Mouse (Mus musculus) cerebral cortex, adult 2 months (tissue): ENCODE results near the gene Mex3d.

Source experiments
- WGBS: fragments of 180-500 bp; shearing (Covaris S2); methylation state at CpG from one replicate; pipeline ENCODE4 v1.1.7; 2018; 5-methylcytosine and 5-hydroxymethylcytosine counted together

Gene Mex3d

DNA sequence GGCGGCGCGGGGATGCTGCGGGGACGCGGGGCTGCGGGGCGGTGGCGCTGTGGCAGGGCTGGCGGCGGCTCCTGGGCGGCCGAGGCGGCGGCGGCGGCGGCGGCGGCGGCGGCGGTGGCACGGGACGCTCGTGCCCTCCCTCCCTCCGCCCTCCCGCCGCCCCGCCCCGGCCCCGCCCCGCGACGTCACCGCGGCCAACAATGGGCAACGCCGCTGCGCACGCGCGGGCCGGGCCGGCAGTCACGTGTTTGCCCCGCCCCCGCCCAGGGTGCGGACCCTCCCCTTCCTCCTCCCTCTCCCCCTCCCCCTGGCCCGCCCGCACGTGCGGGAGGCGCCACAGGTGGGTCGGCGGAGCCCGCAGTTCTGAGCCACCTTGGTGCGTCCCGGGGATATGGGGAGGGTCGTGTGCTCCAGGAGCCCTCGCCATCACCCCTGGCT lies at the start of gene Mex3d:
TSS of gene Mex3d (minus strand) at position 138 of the 438 bp plus-strand sequence.
- 12% methylated on average over 49 of the region's 61 CpGs for WGBS

DNA sequence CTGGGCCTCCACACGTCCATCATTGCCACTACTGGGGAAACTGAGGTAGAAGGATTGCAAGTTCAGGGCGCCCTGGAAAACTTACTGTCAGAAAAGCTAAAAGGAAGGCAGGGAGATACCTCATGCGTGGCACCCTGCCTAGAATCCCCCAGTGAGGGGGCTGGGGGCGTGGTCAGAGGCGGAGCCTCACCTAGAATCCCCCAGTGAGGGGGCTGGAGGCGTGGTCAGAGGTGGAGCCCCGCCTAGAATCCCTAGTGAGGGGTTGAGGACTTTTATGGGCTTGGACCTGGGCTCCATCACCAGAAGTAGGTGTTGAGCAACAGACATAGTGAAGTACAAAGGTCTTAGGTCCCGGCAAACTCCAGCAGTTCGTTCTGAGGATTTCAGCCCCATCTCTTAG lies 48.8 kb upstream of the Mex3d start:
- WGBS: 20% methylated on average over 9 of the region's 9 CpGs

DNA sequence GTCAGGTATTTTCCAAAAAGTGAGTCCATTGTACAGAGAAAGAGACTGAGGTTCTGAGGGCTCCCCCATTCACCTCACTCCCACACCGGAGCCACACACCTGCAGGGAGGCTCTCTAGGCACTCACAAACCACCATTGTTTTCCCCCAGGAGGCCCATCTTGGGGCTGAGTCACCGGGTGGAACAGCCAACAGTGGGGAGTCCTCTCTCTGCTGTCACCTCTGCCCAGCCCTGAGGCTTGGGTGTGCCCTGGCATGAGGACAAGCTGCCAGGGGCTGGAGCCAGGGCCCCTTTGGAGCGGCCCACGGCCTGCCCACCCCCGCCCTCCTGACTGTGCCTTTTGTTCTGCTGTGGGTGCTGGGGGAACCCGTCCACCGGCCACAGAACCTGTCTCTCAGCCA lies 48.3 kb upstream of the Mex3d start:
- 32% methylated on average over 7 of the region's 7 CpGs for WGBS

- WGBS: 85% methylated on average over 3 of the region's 3 CpGs
Measured at GRCm38 (mm10) chr10:80434823-80435222, 47.4 kb upstream of the Mex3d start.

GRCm38 (mm10) chr10:80434233-80434592 lies 46.8 kb upstream of the Mex3d start:
- WGBS: 10% methylated on average over 8 of the region's 8 CpGs

DNA sequence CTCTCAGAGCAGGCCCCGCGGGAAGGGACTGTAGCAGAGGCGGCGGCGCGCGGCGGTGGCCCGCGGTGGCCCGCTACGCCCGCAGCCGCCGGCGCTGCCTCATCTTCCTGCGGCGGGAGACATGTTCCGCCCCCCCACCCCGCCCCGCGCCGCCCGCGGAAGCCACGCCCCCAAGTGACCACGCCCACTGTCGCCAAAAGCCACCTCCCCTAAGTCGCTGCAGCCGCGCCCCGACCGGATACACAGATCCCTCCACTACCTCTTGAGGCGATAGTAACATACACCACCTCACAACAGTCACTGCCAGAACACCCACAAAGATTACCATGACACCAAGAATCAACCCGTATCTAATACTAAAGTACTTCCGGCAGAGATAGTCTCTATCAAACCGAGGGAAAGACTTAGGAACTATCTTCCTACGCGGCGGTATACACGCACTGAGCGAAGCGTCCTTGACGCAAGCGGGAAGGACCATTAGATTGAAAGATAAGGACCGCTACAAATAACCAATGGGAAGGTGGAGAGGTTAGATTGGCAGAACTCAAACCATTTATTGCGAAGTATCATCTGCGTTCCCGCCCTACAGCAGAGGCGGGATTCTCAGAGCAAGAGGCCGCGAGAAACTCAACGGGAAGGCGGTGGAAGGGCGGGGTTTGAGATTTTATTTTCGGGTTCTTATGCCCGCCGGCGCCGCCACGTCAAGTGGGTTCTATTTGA lies 46.2 kb upstream of the Mex3d start, which contains the start of gene Tcf3:
TSS of gene Tcf3 (minus strand) at position 135 of the 720 bp plus-strand sequence.
- under 1% methylated on average over 61 of the region's 61 CpGs for WGBS

DNA sequence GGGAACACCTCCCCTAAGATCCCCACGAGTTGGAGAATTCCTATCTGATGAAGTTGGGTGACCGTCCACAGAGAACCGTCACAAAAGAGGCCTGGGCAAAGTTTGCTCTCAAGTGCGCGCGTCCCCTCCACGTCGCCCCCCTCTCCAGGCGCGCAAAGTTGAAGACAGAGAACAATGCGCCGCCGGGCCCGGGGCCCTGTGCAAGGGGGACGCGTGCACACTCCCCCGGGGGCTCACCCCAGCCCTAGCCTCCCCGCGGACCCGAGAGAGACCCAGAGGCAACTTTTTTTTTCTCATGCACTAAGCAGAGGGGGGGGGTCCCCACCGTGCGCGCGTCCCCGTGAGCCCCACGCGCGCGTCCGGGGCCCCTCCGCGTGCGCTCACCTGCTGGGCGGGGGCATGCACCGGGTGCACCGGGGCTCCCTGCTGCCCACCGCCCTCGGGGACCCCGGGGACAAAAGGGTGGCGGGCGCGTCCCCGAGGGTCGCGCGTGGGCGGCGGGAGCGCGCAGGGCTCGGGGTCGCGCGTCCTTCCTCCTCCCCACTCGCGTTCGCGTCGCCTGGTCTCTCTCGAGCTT lies 45.6 kb upstream of the Mex3d start:
- WGBS: under 1% methylated on average over 59 of the region's 60 CpGs

DNA sequence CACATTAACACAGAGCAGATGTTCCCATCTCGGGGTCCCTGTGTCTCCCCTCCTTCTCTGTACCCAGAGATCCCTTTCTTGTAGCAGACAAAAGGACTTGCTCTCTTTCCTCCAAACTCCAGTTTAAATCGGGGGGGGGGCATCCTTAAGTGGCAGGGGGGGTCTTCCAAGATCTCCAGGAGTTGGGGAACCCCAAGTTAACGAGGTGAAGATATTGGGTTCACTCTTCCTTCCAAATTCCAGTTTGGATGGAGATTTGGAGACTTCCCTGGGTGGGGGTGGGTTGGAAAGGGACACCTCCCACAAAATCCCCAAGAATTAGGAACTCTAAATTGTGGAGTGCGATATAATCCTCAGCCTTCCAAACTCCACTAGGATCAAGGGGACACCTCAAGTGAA lies 44.9 kb upstream of the Mex3d start:
- WGBS: 4% methylated on average over 4 of the region's 4 CpGs

- 22% methylated on average over 16 of the region's 16 CpGs for WGBS
Measured at GRCm38 (mm10) chr10:80431570-80432386, 44.3 kb upstream of the Mex3d start.

DNA sequence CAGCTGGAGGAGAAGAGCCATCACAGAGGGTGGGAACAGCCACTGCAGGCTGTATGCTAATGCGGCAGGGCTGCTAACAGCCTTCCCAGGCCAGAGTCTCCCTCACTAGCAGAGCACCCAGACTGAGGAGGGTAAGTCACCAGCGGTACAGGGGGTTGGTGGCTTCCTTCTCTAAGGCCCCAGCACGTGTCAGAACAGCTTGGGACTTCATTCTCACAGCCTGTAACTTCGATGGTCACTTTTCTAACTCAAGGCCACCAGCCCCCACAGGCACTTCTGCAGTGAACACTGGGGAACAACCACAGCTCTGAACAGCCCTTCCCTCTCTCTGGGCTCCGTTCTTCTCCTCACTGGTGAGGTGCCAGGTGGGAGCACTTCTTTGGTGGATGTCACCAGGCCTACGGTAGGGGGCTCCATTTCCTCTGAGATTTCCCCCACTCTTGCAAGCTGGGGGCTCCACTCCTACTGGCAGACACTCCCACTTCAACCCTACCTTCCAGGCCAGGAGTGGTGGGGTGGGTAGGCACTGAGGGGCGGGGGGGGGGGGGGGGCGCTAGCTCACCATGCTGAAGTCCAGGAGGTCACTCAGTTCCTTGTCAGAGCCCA lies 43.0 kb upstream of the Mex3d start:
- 52% methylated on average over 8 of the region's 8 CpGs for WGBS

DNA sequence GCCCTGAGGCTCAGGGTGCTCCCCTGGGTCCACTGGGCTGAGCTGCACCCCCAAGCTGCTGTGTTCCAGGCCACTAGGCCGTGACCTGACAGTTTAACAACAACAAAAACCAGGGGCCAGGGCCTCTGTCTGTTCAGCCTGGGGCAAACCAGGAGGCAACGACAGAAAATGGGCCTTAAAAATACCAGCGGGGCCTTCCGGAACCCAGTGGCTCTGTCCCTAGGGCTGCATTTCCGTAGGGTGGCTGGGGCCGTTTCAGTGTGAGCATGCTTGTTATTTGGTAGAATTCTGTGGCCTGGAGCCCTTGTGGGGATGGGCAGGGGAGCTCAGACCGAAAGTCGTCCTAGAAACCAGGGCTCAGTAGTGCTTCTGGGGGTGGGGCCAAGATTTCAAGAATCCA lies 42.3 kb upstream of the Mex3d start:
- 82% methylated on average over 8 of the region's 8 CpGs for WGBS

- WGBS: 91% methylated on average over 3 of the region's 3 CpGs
Measured at GRCm38 (mm10) chr10:80425041-80425440, 37.6 kb upstream of the Mex3d start.

DNA sequence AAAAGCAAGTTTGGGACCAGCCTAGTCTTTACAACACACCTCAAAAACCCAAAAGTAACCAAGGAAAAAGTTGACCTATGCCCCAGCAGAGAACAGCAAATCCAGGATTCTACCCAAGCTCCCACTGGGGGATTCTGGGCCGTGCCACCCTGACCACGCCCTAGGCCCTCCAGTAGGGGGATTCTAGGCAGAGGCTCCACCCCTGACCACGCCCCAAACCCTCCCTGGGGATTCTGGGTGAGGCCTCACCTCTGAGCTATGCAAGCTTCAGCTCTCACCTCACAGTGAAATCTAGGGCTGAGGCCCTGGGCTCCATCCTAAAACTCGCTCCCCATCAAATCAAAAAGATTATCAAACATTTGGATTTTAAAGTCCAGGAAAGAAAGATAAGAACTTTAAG lies 36.1 kb upstream of the Mex3d start:
- WGBS: 71% methylated on average over 4 of the region's 4 CpGs

DNA sequence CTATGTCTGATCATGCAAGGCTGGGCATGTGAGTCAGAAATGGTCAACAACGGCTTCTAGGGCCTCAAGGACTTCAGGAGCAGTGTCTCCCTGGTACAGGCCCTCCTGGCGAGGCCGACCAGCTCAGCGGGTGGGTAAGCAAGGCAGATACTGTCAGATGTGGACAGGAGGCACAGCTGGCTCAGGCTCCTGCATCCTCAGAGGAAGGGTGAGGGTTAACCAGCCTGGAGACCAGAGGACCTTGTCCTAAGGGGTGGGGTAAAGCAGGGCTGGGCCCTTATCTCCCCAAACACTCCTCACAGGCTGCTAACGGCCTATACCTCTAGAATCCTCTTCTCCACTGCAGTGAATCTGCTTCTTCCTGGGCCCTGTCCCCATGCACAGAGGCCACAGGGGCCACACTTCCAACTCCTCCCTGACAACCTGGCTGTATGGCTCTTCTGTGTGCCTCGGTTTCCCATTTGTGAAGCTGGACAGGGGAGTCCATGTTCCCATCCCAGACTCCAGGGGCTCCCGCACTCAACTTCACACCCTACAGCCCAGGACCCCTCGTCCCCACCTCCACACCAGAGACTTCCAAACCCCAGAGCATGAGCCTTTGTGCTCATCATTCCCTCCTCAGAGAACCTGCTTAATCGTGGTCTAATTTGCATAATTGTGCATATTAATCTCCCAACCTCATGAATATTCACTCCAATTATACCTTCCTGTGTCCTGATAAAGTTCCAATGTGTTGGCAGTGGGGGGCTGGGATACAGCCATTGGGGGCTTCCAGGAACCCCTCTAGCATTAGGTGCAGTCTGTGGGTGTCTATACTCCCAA lies 34.4 kb upstream of the Mex3d start:
- WGBS: 83% methylated on average over 9 of the region's 9 CpGs

GRCm38 (mm10) chr10:80421208-80421607 lies 33.7 kb upstream of the Mex3d start:
- 90% methylated on average over 8 of the region's 8 CpGs for WGBS

GRCm38 (mm10) chr10:80420729-80421128 lies 33.3 kb upstream of the Mex3d start:
- WGBS: 92% methylated on average over 10 of the region's 10 CpGs

GRCm38 (mm10) chr10:80419419-80419818 lies 32.0 kb upstream of the Mex3d start:
- 54% methylated on average over 8 of the region's 8 CpGs for WGBS

- WGBS: 44% methylated on average over 3 of the region's 3 CpGs
Measured at GRCm38 (mm10) chr10:80418311-80418710, 30.9 kb upstream of the Mex3d start.

DNA sequence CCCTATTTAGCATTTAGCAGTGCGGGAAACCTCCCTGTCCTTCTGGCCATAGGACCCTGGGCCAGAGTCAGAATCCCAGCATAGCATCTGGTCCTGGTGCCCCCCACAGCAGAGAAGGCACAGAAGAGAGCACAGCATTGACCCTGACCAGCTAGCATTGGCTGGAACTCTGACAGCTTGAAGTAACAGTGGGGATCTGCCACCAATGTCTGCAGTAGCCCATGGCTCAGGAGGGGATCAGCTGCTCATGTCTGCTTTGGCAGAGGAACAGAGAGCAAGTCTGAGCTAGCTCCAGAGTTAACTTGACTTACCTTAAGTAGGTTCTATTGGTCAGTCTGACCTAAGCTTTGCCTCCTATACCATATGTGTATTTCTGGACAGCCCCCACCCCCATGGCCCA lies 30.4 kb upstream of the Mex3d start:
- 96% methylated on average over 1 of the region's 1 CpGs for WGBS

DNA sequence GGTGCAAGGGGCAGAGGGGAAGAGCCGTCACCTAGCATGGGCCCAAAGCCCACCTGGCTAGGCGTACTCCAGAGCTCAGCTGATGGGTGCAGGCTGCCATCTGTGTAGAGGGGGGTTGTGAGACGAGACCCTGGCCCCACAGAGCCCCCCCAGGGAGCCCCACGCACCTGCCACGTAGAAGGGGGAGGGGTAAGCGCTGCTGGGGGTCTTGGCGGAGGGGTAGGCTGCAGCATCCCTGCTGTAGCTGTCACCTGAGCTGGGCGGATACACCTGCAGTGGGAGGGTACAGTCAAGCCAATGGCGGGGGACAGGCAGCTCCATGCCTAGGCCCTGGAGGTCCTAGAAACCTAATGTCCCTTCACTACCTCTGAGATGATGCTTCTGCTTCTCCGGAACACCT lies 29.9 kb upstream of the Mex3d start:
- 91% methylated on average over 10 of the region's 10 CpGs for WGBS

- 79% methylated on average over 7 of the region's 7 CpGs for WGBS
Measured at GRCm38 (mm10) chr10:80415566-80415965, 28.1 kb upstream of the Mex3d start.
